Mouse (Mus musculus) brain, embryonic 18.5 days (tissue): ENCODE measurements around the gene Ccdc50.

Source experiments
- DNase-seq: peaks from one replicate; pipeline ENCODE4 v3.0.0-alpha.2; 2012; ENCODE audit warnings: low read depth, low spot score

Ccdc50 gene

DNA sequence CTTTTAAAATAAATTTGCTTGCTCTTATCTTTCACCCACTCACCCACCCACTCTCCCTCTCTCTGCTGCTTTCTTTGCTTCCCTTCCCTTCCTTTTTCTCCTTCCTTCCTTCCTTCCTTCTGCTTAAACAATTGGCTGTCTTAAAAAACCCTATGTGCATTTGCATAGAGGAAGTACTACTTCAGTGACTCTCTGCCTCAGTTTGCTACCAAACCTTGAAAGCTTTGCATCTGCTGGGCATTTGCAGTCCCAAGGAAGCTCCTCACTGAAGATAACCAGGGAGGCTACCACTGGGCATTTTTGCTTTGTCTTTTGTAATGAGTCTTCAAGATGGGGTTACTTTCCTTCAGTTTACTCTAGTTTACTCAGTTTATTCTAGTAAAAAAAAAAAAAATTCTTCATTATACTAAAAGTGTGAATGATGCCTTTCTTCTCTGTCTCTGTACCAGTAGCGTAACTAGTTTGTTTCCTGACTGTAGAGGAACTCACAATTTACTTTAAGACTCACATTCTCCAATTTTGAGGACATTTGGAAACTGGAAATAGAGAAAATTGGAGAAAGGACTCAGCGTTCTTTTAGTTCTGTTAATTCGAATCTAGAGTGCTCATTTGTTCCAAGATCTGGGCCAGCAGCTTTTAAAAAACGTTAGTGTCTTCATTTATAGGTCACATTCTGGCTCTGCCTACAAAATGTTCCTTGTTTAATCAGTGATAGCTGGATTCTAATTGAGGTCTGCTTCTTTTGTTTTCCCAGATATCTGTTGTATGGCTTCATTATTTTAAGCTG, 6.8 kb downstream of the Ccdc50 start:
- DNase-seq, result no peak

DNA sequence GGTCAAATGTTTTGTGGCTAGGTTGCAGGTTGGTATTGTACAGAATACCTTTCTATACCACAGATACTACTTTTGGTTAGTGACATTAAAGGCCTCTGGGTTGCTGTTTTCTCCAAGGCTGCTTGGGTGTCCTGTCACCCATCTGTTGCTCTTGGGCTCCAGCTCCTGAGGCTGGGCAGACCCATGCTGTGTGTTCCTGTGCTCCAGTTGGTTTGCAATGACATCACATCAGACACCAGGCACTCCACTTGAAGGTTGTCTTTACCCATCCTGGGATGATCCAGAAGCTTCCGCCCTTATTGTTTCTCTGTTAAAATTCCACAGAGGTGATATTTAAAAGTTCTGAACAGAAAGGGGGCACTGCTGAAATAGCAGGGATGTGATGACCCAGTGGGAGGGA, 8.3 kb downstream of the Ccdc50 start:
- no peak for DNase-seq

DNA sequence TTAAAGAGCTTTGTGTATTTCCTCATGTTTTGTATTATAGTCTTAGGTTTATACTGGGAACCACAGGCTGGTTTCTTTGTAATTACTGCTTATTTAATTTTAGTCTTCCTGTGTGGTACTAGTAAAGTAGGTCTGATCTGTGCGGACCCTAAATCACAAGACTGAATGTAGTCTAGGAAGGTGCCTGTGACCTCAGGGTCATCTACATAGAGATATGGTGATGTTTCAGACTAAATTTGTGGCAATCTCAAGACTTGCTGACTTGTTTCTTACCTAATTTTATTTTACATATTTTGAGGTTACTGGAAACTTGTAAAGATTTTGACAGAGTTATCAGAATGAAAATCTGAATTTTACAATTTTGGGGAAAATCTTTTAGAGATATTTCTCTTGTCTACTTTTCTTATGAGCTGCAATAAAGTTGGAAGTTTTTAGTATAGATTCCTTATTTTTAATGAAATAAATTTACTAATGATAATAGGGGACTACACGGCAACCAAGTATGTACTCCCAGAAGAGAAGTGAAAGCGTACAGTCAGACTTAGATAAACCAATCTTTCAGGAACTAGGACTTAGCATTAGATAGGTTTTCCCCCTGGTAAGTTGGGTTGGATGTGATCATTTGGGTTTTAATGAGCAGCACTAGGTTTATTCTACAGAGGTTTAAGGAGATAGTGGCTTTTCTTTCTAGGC, 10.5 kb downstream of the Ccdc50 start:
- no peak for DNase-seq

DNA sequence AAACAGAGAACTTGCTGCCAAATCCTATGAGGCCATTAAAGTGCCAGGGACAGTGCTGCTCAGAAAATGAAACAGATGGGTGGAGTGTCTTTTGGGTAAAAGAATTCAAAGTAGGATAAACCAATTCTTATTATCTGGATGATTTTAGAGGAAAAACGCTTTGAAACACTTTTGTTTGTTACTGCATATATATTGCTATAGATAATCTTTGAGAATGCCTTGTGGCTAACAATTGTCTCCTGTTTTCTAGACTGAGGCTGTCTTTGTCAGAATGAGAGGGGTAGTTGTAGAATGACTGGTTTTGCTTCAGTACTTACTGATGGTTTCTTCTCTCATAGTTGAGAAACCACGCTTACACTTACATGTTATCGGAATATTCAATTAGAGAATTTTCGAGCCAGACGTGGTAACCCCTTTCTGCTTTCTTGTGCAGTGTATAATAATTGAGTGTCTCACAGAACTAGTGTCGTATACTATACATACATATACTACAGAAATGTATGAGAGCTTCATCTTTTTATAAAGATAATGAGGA, 11.1 kb downstream of the Ccdc50 start:
- DNase-seq, result no peak

DNA sequence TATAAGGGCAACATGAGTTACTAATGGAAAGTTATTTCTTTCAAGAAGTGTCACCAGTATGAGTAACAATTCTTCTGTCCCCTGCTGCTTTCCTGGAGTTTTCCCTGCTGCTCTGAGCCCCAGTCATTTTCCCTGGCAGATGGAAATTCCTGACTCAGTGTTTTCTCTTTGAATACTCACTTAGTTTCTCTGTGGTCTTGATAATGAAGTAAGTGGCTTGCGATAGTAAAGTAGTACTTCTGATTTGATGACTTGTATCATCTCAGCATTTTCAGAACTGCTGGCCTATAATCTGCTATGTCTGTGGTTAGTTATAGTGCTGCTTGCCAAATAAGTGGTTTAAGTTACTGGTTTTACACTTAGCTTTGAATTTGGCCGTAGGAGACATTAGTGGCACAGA, 12.9 kb downstream of the Ccdc50 start:
- no peak for DNase-seq

DNA sequence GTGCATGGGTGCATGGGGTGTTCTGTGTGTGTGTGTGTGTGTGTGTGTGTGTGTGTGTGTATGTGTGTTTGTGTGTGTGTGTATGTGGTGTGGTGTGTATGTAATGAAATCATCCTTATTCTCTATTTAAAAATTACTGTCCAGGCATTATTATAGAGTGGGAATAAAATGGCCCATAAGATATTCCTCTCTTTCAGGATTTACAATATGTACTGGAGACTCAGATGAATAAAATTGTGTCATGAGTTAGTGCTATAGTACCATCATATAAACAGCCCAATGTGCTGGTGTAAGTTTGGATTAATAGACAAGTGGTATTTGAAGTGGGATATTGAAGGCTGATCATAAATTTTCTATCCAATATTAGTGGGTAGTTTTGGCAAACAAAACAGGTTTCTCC, 15.4 kb downstream of the Ccdc50 start:
- DNase-seq, result no peak

DNA sequence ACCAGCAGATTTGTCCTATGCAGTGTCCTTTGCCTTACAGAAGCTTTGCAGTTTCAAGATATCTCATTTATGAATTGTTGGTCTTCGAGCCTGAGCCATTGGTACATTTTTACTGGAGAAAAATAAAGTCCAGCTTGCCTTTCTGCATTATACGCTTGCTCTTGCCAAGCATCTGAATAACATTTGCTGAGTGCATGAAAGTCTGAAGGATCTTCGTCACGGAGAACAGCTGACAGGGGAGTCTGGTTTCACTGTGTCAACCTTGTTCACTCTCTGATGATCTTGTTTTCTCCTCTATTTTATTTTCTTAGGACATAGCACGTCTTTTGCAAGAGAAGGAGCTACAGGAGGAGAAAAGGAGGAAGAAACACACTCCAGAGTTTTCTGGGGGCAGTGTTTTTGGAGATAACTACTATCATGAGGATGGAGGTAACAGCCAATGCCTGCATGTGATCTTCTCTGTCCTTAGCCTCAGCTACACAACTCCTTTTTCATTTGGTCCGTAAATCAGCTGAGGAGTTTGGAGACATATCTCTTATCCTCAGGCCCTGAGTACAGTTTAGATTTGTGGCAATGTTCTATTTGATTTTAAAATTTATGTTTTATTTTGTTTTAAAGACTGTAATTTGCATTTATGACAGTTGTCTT, 28.4 kb downstream of the Ccdc50 start:
- no peak for DNase-seq

DNA sequence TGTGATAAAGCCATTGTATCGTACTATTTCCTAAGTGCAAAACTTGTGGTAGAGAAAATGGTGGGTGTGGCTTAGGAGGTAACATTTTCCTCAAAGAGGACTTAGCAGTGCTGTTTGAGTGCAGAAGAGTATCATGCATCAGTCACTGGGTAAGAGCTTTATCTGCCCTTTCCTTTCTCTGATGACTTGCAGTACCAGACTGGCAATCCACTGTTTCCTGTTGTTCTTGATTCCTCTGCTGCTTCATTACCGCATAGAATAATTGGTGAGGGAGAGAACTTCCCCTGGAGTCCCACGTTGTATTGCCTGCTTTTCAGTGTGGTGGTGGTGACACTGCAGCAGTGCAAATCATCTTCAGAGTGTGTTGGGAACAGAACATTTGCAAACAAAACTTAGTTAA, 29.0 kb downstream of the Ccdc50 start:
- no peak for DNase-seq

DNA sequence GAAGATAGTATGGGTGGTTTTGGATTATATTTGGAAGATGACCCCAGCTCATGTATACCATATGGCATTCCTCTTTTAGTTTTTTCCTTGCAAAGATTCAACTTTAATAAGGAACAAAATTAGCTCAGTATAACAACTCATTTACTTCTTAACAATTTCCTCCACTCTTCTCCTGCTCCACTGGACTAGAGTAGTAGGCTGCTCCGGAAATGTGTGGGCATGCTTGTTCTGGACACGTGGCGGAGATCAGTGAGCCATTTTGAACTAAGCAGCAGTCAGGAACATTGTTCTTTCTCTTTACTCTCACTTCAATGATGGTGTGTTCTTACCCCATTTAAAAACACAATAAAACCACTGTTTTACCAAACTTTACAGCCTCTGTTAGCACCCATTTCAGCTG, 32.3 kb downstream of the Ccdc50 start:
- no peak for DNase-seq

DNA sequence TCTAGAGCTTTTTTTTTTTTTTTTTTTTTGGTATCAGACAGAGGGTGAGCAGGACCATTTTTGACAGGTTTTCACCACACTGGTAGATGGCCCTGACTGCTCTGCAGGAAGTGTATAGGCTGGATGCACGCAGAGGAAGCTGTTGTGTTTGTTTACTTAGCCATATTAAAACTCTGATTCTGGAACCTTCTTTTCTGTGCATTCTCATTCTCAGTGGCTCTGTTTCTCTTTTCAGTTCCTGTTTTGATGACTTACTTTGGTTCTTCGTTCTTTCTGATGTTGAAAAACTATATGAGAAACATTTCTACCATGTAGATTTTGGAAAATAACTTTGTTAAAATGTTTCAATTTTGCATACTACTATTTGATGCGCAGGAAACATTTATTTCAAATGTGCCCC, 46.4 kb downstream of the Ccdc50 start:
- DNase-seq, result no peak

DNA sequence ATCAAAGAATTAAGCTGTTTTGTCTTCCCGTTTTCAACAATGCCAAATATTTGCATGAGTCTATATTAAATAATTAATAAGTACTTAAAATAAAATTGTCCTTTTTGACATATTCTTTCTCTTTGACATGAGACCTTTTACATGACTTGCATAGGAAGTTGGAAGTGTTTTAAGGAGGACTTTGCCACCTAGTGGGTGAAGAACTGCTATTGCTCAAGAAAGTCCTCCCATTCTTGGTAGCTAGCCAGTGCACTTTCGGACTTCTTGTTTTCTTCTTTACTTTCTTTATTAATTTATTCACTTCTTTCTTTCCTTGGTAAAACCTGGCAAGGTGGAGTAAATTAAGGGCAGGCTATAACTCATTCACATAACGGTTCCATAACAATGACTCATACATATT, 55.3 kb downstream of the Ccdc50 start:
- no peak for DNase-seq

DNA sequence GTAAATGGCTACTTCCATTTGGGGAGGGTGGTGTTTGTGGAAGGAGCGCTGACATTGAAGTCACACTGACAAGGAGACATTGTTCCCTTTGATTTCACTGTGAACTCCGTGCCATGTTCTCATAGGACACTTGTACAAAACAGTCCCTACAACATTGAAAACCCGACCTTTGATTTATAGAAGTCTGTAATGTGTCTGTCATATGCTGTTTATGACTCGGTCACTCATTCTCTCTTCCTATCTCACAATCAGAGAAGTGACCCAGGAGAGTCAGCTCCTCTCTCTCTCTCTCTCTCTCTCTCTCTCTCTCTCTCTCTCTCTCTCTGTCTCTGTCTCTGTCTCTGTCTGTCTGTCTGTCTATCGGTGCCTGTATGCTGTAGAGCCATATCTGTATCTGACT, 60.7 kb downstream of the Ccdc50 start:
- DNase-seq, result no peak

DNA sequence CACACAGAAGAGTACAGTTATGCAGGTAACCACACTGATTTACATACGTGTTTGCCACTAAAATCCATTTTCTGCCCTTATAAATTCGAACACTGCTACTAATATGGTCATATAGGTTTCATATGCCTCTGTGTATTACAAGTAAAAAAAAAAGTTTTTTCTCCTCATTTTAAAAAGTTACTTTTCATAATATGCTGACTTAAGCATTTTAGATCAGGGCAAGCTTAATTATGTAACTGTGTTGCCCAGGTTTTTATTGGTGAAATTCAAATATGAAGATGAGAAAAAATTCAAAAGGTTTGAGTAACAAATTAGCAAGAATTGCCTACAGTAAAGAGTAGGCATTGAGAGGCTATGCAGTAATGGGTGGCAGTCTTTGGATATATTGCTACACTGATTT, 62.0 kb downstream of the Ccdc50 start:
- no peak for DNase-seq

DNA sequence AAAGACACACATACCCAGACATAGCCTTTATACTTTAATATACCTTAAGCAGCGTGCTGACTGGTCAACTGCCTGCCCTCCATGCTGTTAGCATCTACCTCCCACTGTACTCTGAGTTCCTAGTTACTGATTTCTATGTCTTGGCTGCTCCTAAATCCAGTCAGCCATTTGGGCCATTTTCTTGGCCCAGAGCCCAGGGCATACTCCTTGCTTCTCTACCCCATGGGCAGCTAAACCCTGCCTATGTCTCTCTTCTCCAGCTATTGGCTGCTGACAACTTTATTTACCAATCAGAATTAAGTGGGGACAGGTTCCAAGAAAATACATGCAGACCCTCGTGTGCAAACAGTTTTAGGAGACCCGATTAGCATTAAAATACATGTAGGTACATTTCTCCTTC, 64.7 kb downstream of the Ccdc50 start:
- DNase-seq, result no peak

DNA sequence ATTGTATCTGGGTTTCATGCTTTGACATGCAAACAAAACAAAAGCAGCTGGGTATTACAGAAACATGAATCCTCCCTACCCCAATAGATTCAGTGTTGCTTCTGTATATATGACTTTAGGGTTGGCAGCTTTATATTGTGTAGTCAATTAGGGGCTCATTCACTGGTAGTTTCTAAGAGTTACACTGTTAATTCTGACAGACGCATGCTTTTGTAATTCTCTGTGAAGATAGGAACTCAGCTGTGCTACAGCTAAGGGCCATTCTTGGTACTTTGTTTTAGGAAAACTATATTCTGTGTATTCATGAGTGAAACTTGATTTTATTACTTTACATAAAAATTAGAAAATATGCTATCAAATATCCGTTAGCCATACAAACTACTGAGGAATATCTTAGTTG, 65.2 kb downstream of the Ccdc50 start:
- DNase-seq, result no peak

DNA sequence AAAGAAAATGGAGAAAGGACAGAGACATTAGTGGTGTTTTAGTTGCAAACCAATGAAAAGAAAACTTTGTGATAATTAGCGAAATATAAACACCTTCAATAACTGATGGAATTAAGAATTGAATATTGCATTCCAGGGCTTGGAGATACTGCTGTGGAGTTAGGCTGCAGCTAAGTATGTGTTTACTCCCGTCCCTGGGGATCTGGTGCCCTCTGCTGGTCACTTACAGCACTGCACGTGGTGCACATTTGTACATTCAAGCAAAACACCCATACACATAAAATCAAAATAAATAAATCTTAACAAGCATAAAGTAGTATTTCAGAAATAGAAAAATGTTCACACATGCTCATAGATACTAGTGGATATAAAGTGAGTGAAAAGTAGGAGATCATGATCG, 68.6 kb downstream of the Ccdc50 start:
- peak; percentile 24 for DNase-seq

DNA sequence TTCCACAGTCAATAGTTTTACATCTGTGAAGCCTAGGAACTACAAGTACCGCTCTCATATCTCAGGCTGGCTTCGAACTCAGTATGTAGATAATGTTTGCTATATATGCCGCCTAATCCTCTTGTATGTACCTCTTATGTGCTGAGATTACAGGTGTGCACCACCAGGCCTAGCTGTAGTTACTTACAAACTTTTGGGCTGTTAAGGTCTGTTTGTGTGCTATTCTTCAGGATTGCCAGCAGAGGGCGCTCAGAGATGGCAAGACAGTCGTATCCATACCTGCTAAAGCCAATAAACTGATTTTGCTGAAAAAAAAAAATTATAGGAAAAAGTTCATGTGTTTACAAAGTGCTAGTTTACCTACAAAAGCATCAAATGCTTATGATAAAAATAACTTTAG, 80.1 kb downstream of the Ccdc50 start:
- DNase-seq, result peak; percentile 61

DNA sequence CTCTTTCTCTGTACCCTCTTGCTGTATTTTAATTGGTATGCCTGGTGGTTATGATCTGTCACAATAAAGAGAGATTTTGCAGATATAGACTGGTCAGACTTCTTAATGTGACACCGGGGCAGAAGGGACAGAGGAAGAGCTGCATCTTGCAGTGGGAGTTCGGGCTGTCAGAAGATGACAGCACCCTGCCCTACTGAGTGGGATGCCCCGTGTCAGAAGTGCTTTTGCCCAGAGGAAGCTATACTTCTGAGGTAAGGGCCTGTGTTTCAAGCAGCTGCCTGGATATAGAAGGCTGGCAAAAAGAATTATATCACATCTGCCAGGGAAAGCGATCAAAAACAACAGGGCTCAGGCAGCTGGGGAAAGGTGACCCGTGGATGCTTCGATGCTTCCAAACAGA, 82.7 kb downstream of the Ccdc50 start:
- DNase-seq, result no peak

DNA sequence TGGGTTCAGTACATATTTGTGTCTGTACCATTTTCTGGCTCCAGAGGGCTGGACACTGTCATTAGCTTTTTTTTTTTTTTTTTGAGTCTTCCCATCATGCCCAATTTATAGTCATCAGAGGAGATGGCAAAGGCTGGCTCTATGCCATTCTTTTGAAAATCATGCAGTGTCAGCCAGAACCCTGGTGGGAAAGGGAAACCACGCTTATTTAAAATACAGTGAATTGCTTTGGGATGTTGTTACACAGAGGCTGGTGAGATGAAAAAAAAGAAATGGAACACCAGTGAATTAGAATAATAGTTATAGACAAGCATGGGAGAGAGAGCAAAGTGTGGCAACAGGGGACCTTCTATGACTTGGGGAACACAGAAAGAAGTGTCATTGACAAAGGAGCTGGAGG, 95.2 kb downstream of the Ccdc50 start:
- DNase-seq, result no peak
